Mouse (Mus musculus): ENCODE results near the gene Dennd1a. TPM values are rescaled to one million over a fixed set of nuclear protein-coding genes. Genes with fewer than 3 reads are reported as not detected.

Gene Dennd1a
- polyA plus RNA-seq, 1 experiment from 2014 or later: 3.1 TPM

DNA sequence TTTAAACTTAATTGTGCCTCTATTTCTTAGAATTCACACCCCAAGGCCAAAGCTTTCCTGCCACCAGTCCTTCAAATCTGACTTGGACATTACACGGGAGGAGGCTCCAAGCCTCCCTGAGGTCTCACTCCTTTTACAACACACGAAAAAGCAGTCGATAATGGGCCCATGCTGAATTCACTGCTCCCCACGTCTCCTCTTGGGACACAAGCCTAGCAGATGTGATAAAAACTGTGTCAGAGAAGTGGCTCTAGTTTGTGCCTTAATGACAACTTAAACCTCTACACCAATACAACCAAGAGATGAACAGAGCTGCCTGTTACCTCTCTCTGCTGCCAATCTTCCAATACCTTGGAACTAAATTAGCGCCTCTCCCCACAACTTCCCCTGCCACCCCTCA is 144.3 kb downstream of the Dennd1a start:
- ATAC-seq (ENCODE audit: low FRiP score, low TSS enrichment): no peak
- H3K36me3 ChIP-seq (ENCODE audit: control insufficient read depth, insufficient read depth, low read length): no peaks in the 10 kb centered on the region
- H3K4me2 ChIP-seq (replicated peaks; ENCODE audit: low read depth): no peak overlapping the region
- WGBS: 71% methylated on average over 5 of the region's 5 CpGs
- no peak for DNase-seq (ENCODE audit: low spot score)
- no peak overlapping the region for H3K9ac ChIP-seq (ENCODE audit: low read length)
- H3K27ac ChIP-seq (replicated peaks): no peak overlapping the region
- H3K9me3 ChIP-seq (ENCODE audit: control insufficient read depth, low read length): no peaks in the 10 kb centered on the region
- no peak for TF ChIP-seq EP300 (optimal IDR thresholded peaks at IDR 0.05)
- TF ChIP-seq CTCF (IDR thresholded peaks at IDR 0.05; ENCODE audit: low read depth): no peak
- H3K27me3 ChIP-seq (ENCODE audit: control insufficient read depth, insufficient read depth, low read length): no peaks in the 10 kb centered on the region
- no peak overlapping the region for H3K4me3 ChIP-seq (ENCODE audit: low read depth, low read length)
- peaks cover 4% of the 10 kb centered on the region; the same call in 1 of the 2 replicates for H3K4me1 ChIP-seq (replicated peaks; ENCODE audit: control insufficient read depth, insufficient read depth)

DNA sequence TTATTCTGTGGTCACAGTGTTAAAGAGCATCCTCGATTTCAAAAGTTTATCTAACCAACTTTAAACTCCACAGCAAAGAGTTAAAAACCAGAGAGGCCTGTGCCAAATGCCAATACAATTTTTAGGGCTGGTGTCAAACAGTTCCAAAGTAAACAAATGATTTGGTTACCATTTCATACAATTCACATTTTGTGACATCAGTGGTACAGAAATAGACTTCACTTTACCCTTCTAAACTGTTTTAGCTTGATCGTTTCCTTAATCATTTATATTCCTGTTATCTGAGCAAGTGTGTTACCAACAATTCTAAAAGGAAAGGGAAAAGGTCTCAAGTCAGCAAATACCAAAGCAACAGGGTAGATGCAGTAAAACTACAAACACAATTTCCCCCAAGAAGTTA is 145.0 kb downstream of the Dennd1a start:
- H3K36me3 ChIP-seq (ENCODE audit: control insufficient read depth, insufficient read depth, low read length): no peaks in the 10 kb centered on the region
- H3K9ac ChIP-seq (ENCODE audit: low read length): no peak overlapping the region
- H3K4me2 ChIP-seq (replicated peaks; ENCODE audit: low read depth): no peak overlapping the region
- H3K27ac ChIP-seq (replicated peaks): no peak overlapping the region
- WGBS: 23% methylated on average over 2 of the region's 2 CpGs
- TF ChIP-seq EP300 (optimal IDR thresholded peaks at IDR 0.05) (no peak), CTCF (IDR thresholded peaks at IDR 0.05; ENCODE audit: low read depth) (no peak)
- no peak overlapping the region for H3K4me3 ChIP-seq (ENCODE audit: low read depth, low read length)
- DNase-seq (ENCODE audit: low spot score): no peak
- no peaks in the 10 kb centered on the region for H3K27me3 ChIP-seq (ENCODE audit: control insufficient read depth, insufficient read depth, low read length)
- H3K9me3 ChIP-seq (ENCODE audit: control insufficient read depth, low read length): no peaks in the 10 kb centered on the region
- peaks cover 4% of the 10 kb centered on the region; the same call in 1 of the 2 replicates for H3K4me1 ChIP-seq (replicated peaks; ENCODE audit: control insufficient read depth, insufficient read depth)
- ATAC-seq (ENCODE audit: low FRiP score, low TSS enrichment): no peak

DNA sequence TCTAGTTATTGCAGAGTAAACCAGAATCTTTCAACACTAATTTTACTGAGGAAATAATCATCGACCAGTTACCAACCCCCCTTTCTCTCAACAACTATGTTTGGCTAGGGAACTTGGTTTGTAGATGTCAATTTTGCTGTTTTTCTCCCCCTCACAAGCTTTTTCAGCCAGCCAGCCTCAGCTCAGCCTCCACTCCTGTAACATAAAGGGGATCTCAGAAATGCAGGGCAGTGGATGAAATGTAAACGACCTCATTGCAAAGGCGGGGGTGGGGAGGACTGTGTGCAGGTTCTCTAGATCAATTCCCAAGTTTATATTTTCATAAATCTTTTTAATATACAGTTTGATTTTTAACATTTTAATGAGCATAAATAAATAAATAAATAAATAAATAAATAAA is 147.7 kb downstream of the Dennd1a start:
- Histone ChIP-seq H3K9ac (ENCODE audit: low read length) (no peak overlapping the region), H3K27me3 (ENCODE audit: control insufficient read depth, insufficient read depth, low read length) (no peaks in the 10 kb centered on the region), H3K9me3 (ENCODE audit: control insufficient read depth, low read length) (no peaks in the 10 kb centered on the region), H3K4me3 (ENCODE audit: low read depth, low read length) (no peak overlapping the region), H3K27ac (replicated peaks) (no peak overlapping the region), H3K4me2 (replicated peaks; ENCODE audit: low read depth) (no peak overlapping the region), H3K36me3 (ENCODE audit: control insufficient read depth, insufficient read depth, low read length) (no peaks in the 10 kb centered on the region), H3K4me1 (replicated peaks; ENCODE audit: control insufficient read depth, insufficient read depth) (peaks cover 4% of the 10 kb centered on the region; the same call in 1 of the 2 replicates)
- DNase-seq (ENCODE audit: low spot score) (no peak), ATAC-seq (ENCODE audit: low FRiP score, low TSS enrichment) (no peak)
- TF ChIP-seq CTCF (IDR thresholded peaks at IDR 0.05; ENCODE audit: low read depth) (no peak), EP300 (optimal IDR thresholded peaks at IDR 0.05) (no peak)
- 53% methylated on average over 3 of the region's 3 CpGs for WGBS

DNA sequence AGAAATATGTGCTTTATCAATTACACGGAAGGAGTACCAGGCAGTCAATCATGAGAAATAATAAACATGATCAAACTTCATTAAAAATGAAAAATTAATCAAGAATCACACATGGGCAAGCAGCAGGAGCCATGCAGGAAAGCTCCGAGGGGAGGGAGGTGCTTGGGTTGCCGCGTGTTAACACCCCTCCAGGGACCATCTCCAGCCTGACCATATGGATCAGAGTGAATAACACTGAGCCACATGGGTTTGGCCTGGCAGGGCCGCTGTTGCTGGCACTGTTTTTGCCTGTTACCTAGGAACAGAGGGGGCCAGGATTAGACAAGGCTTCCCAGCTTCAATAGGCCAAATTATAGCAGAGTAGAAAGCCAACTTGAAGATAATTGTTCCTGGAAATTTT is 150.1 kb downstream of the Dennd1a start:
- Histone ChIP-seq H3K4me3 (ENCODE audit: low read depth, low read length) (no peak overlapping the region), H3K9ac (ENCODE audit: low read length) (no peak overlapping the region), H3K9me3 (ENCODE audit: control insufficient read depth, low read length) (no peaks in the 10 kb centered on the region), H3K4me1 (replicated peaks; ENCODE audit: control insufficient read depth, insufficient read depth) (no peaks in the 10 kb centered on the region), H3K27me3 (ENCODE audit: control insufficient read depth, insufficient read depth, low read length) (no peaks in the 10 kb centered on the region), H3K4me2 (replicated peaks; ENCODE audit: low read depth) (no peak overlapping the region), H3K36me3 (ENCODE audit: control insufficient read depth, insufficient read depth, low read length) (no peaks in the 10 kb centered on the region), H3K27ac (replicated peaks) (no peak overlapping the region)
- no peak for DNase-seq (ENCODE audit: low spot score)
- TF ChIP-seq CTCF (IDR thresholded peaks at IDR 0.05; ENCODE audit: low read depth): no peak
- ATAC-seq (ENCODE audit: low FRiP score, low TSS enrichment): no peak
- WGBS: 51% methylated on average over 5 of the region's 5 CpGs

DNA sequence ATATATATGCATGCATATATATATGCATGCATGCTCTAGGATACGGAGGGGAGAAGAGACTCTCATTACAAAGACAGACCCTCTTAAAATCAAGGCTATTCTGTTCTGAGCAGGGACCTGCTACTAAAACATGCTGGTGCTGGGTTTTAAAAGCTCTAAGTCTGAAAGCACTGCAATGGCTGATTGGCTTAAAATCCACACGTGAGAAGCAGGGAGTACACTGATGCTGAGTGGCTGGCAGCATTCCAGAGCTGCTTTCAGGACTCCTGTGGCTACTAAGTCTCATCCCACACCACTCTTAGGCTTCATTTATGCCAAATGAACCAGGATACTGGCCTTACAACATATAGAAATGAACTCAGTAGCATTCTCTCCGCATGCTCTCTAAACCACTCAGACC is 151.8 kb downstream of the Dennd1a start:
- Histone ChIP-seq H3K4me3 (ENCODE audit: low read depth, low read length) (no peak overlapping the region), H3K27me3 (ENCODE audit: control insufficient read depth, insufficient read depth, low read length) (no peaks in the 10 kb centered on the region), H3K36me3 (ENCODE audit: control insufficient read depth, insufficient read depth, low read length) (no peaks in the 10 kb centered on the region), H3K27ac (replicated peaks) (no peak overlapping the region), H3K9me3 (ENCODE audit: control insufficient read depth, low read length) (no peaks in the 10 kb centered on the region), H3K4me2 (replicated peaks; ENCODE audit: low read depth) (no peak overlapping the region), H3K9ac (ENCODE audit: low read length) (no peak overlapping the region), H3K4me1 (replicated peaks; ENCODE audit: control insufficient read depth, insufficient read depth) (no peaks in the 10 kb centered on the region)
- DNase-seq (ENCODE audit: low spot score) (no peak), ATAC-seq (ENCODE audit: low FRiP score, low TSS enrichment) (no peak)
- TF ChIP-seq CTCF (IDR thresholded peaks at IDR 0.05; ENCODE audit: low read depth): no peak
- TF ChIP-seq EP300 (optimal IDR thresholded peaks at IDR 0.05): no peak
- 58% methylated on average over 3 of the region's 3 CpGs for WGBS

DNA sequence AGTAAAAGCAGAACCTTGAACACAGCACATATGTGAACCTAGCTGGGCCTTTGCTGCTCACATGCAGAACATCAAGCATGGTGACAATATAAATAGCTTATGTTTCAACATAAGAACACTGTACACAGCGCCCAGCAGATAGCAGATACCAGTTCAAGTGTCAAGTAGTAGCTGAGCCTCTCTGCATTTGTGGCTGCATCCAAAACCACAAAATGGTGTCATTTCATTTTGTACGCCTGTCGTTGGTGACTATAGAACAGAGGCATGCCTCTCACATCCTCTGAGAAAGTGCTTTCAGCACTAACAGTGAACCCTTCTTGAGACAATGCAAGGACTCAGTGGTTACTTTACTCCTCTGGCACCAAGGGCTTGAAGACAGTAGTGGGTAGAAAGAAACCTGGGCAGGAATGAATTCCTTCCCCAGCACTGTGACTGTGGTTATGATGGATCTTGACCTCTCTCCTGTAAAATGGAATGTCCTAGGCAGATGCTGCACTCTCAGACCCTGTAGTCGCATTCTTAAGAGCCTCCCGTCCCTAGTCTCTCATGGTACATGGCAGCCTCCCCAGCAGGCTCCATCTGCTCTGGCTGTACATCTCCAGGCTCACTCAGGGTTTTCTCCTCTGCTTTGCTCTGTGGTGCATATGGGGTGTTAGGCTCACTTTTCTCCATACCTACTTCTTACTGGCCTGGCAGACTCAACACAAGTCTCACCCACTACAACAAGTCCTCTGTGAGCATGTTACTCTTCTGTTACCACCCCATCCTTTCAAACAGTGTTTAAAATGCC is 154.0 kb downstream of the Dennd1a start:
- WGBS: 90% methylated on average over 5 of the region's 5 CpGs
- Histone ChIP-seq H3K9ac (ENCODE audit: low read length) (no peak overlapping the region), H3K4me2 (replicated peaks; ENCODE audit: low read depth) (no peak overlapping the region), H3K4me3 (ENCODE audit: low read depth, low read length) (no peak overlapping the region), H3K36me3 (ENCODE audit: control insufficient read depth, insufficient read depth, low read length) (no peaks in the 10 kb centered on the region), H3K27me3 (ENCODE audit: control insufficient read depth, insufficient read depth, low read length) (no peaks in the 10 kb centered on the region), H3K9me3 (ENCODE audit: control insufficient read depth, low read length) (no peaks in the 10 kb centered on the region), H3K27ac (replicated peaks) (no peak overlapping the region), H3K4me1 (replicated peaks; ENCODE audit: control insufficient read depth, insufficient read depth) (no peaks in the 10 kb centered on the region)
- ATAC-seq (ENCODE audit: low FRiP score, low TSS enrichment) (no peak), DNase-seq (ENCODE audit: low spot score) (no peak)
- TF ChIP-seq EP300 (optimal IDR thresholded peaks at IDR 0.05): no peak

All from stomach, postnatal 0 days (tissue).